9 mouse cellular contexts compared by ENCODE assay signal in genomic region chr7:99360803-99361414, GRCm38 (mm10). TPM values are rescaled to one million over a fixed set of nuclear protein-coding genes. Genes with fewer than 3 reads are reported as not detected.
DNase-seq lines count a peak whose midpoint lies in the region; ATAC-seq and TF ChIP-seq lines count a peak whose summit lies in the region.
"Had no signal": no experiment of that assay in that cellular context is flagged by ENCODE, and none has a peak within 500 bp of the region (broad histone marks: within the 10 kb centered on the region; RNA-seq: fewer than 3 reads in every experiment).

No protein-coding gene starts in this region.

- ATAC-seq in kidney, postnatal 0 days (replicated peaks; ENCODE audit: low FRiP score, low read depth): no peak
- no peak for ATAC-seq in hindbrain, embryonic 12.5 days (ENCODE audit: low FRiP score)

- 17% methylated on average over 8 of the region's 8 CpGs for WGBS in kidney, postnatal 0 days
- WGBS in kidney, adult 2 months: 64% methylated on average over 8 of the region's 8 CpGs
- 8% methylated on average over 8 of the region's 8 CpGs for WGBS in hindbrain, embryonic 12.5 days

- no peak overlapping the region for H3K4me2 ChIP-seq in kidney, postnatal 0 days (ENCODE audit: low read length)
- H3K4me2 ChIP-seq in hindbrain, embryonic 12.5 days (replicated peaks): peak overlapping the region; percentile 31
- peak overlapping the region; percentile 76 for H3K4me2 ChIP-seq in myocyte (ENCODE audit: low read depth)

- no peaks in the 10 kb centered on the region for H3K27me3 ChIP-seq in kidney, postnatal 0 days (ENCODE audit: insufficient read depth, low read length)
- no peaks in the 10 kb centered on the region for H3K27me3 ChIP-seq in kidney, adult 2 months (replicated peaks; ENCODE audit: control insufficient read depth, insufficient read depth, low read length)
- no peaks in the 10 kb centered on the region for H3K27me3 ChIP-seq in hindbrain, embryonic 12.5 days
- H3K27me3 ChIP-seq in myocyte (ENCODE audit: control insufficient read depth, insufficient read depth, insufficient read length): no peaks in the 10 kb centered on the region

- no peak for TF ChIP-seq POLR2A in kidney, adult 2 months (IDR thresholded peaks at IDR 0.05; ENCODE audit: low read depth, low read length)
- peak; percentile 6 for TF ChIP-seq POLR2A in myocyte (IDR thresholded peaks at IDR 0.05; ENCODE audit: insufficient read length, low read depth)

- peak overlapping the region; percentile 78 for H3K27ac ChIP-seq in kidney, postnatal 0 days
- no peak overlapping the region for H3K27ac ChIP-seq in kidney, adult 2 months (ENCODE audit: insufficient read depth, low read depth, low read length)
- H3K27ac ChIP-seq in hindbrain, embryonic 12.5 days: peak overlapping the region; percentile 98

- H3K9ac ChIP-seq in kidney, postnatal 0 days (ENCODE audit: low read depth, low read length): no peak overlapping the region
- peak overlapping the region; percentile 50 for H3K9ac ChIP-seq in hindbrain, embryonic 12.5 days

- no peaks in the 10 kb centered on the region for H3K9me3 ChIP-seq in kidney, postnatal 0 days (replicated peaks; ENCODE audit: low read length)
- no peaks in the 10 kb centered on the region for H3K9me3 ChIP-seq in hindbrain, embryonic 12.5 days (replicated peaks)
- H3K9me3 ChIP-seq: G1E had no signal

- H3ac ChIP-seq in myocyte (ENCODE audit: control insufficient read depth, insufficient read length): no peak overlapping the region

- H3K4me3 ChIP-seq in kidney, postnatal 0 days (replicated peaks; ENCODE audit: low read depth, low read length): no peak overlapping the region
- H3K4me3 ChIP-seq in kidney, adult 2 months (ENCODE audit: insufficient read depth, low read depth, low read length): no peak overlapping the region
- H3K4me3 ChIP-seq in hindbrain, embryonic 12.5 days: no peak overlapping the region
- no peak overlapping the region for H3K4me3 ChIP-seq in myocyte

- no peak for DNase-seq in kidney, postnatal 0 days (ENCODE audit: low spot score)
- no peak for DNase-seq in kidney, adult 2 months
- DNase-seq in embryo, embryonic 10.5 days (ENCODE audit: low spot score): peak; percentile 65
- no peak for DNase-seq in spleen, postnatal 4 days (ENCODE audit: low spot score in 2 of 2)
- no peak for DNase-seq in natural killer cell, adult 2 months (ENCODE audit: low spot score in 2 of 2)
- no peak for DNase-seq in T-cell, adult 2 months (ENCODE audit: low spot score)

- TF ChIP-seq CTCF in kidney, postnatal 0 days (IDR thresholded peaks at IDR 0.05; ENCODE audit: low read depth): peak; percentile 3; the same call in 1 of the 2 replicates
- no peak for TF ChIP-seq CTCF in kidney, adult 2 months (conservative IDR thresholded peaks at IDR 0.05; ENCODE audit: insufficient read depth, insufficient read length, low read depth, low read length)

- H3K79me2 ChIP-seq in myocyte (ENCODE audit: control insufficient read depth, insufficient read depth): no peaks in the 10 kb centered on the region

- no peaks in the 10 kb centered on the region for H3K36me3 ChIP-seq in kidney, postnatal 0 days (ENCODE audit: insufficient read depth, low read length)
- H3K36me3 ChIP-seq in kidney, adult 2 months (ENCODE audit: control insufficient read depth, insufficient read depth, low read length): no peaks in the 10 kb centered on the region
- H3K36me3 ChIP-seq in hindbrain, embryonic 12.5 days: no peaks in the 10 kb centered on the region
- no peaks in the 10 kb centered on the region for H3K36me3 ChIP-seq in myocyte (ENCODE audit: control insufficient read depth, insufficient read depth)
- H3K36me3 ChIP-seq: G1E had no signal

- peaks cover 35% of the 10 kb centered on the region for H3K4me1 ChIP-seq in kidney, postnatal 0 days (replicated peaks; ENCODE audit: insufficient read depth, low read length)
- peaks cover 19% of the 10 kb centered on the region for H3K4me1 ChIP-seq in kidney, adult 2 months (ENCODE audit: control insufficient read depth, insufficient read depth, low read length)
- peaks cover 48% of the 10 kb centered on the region for H3K4me1 ChIP-seq in hindbrain, embryonic 12.5 days

TF ChIP-seq in myocyte, 11 proteins besides CTCF, POLR2A, EP300 and RAD21:
- no peak for TF ChIP-seq TCF12 (IDR thresholded peaks at IDR 0.05; ENCODE audit: insufficient read depth, poor library complexity, severe bottlenecking)

RNA-seq across cellular contexts. Expression of gene Serpinh1, which starts 7.9 kb away (rescaled TPM):
- 819 and 983 TPM in 2 replicates for polyA plus RNA-seq in kidney, postnatal 0 days (2015; fragmentation: Nextera tagmentation; extraction: Ambion mirVana)
- polyA plus RNA-seq in kidney, adult 2 months (2012; rRNA removed): 127 and 150 TPM in 2 replicates
- 838 and 891 TPM in 2 replicates for polyA plus RNA-seq in hindbrain, embryonic 12.5 days (2016; fragmentation: Nextera tagmentation; extraction: Ambion mirVana)
- 1,713 TPM for polyA plus RNA-seq in myocyte (2012; fragmentation: generic; extraction: Trizol)
- polyA plus RNA-seq: G1E had no signal

RNA-seq across cellular contexts. Expression of gene Gdpd5, which starts 20.3 kb away (rescaled TPM):
- polyA plus RNA-seq in kidney, postnatal 0 days (2015; fragmentation: Nextera tagmentation; extraction: Ambion mirVana): 11.8 and 13.5 TPM in 2 replicates
- polyA plus RNA-seq in kidney, adult 2 months (2012; rRNA removed): 10.4 and 11.5 TPM in 2 replicates
- polyA plus RNA-seq in hindbrain, embryonic 12.5 days (2016; fragmentation: Nextera tagmentation; extraction: Ambion mirVana): 43.8 and 44.5 TPM in 2 replicates
- 9.5 TPM for polyA plus RNA-seq in myocyte (2012; fragmentation: generic; extraction: Trizol)
